Mouse (Mus musculus) layer of hippocampus, postnatal 10 days (tissue): ENCODE results near the gene Nek8. TPM values are rescaled to one million over a fixed set of nuclear protein-coding genes. Genes with fewer than 3 reads are reported as not detected.

ENCODE experiments used
- DNase-seq, 2 experiments: peaks; one replicate each; pipeline ENCODE4 v3.0.0; 2021; ENCODE audit warnings: low spot score in 2 of 2
- total RNA-seq, 2 experiments: library from RNA; stranded (reverse); gene quantifications; 2 replicates each; pipeline ENCODE4 v1.2.3; 2021

Gene Nek8
- total RNA-seq, 2 experiments from 2014 or later, result 6.2 to 6.4 TPM

DNA sequence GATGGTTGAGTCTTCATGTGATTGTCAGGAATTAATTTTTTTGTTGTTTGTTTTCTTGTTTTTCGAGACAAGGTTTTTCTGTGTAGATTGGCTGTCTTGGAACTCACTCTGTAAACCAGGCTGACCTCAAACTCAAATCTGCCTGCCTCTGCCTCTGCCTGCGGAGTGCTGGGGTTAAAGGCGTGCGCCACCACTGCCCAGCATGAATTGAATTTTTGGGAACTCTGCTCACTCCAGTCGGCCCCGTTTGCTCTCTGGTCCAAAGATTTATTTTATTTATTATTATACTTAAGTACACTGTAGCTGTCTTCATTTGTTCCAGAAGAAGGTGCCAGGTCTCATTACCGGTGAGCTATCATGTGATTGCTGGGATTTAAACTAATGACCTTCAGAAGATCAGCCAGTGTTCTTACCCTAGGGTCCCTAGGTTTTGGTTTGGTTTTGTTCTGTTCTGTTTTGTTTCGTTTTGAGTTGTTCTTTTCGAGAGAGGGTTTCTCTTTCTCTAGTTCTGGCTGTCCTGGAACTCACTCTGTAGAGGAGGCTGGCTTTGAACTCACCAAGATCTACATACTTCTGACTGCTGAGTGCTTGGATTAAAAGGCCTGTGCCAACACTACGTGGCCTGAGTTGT is 7.5 kb upstream of the Nek8 start:
- DNase-seq, result no peak

DNA sequence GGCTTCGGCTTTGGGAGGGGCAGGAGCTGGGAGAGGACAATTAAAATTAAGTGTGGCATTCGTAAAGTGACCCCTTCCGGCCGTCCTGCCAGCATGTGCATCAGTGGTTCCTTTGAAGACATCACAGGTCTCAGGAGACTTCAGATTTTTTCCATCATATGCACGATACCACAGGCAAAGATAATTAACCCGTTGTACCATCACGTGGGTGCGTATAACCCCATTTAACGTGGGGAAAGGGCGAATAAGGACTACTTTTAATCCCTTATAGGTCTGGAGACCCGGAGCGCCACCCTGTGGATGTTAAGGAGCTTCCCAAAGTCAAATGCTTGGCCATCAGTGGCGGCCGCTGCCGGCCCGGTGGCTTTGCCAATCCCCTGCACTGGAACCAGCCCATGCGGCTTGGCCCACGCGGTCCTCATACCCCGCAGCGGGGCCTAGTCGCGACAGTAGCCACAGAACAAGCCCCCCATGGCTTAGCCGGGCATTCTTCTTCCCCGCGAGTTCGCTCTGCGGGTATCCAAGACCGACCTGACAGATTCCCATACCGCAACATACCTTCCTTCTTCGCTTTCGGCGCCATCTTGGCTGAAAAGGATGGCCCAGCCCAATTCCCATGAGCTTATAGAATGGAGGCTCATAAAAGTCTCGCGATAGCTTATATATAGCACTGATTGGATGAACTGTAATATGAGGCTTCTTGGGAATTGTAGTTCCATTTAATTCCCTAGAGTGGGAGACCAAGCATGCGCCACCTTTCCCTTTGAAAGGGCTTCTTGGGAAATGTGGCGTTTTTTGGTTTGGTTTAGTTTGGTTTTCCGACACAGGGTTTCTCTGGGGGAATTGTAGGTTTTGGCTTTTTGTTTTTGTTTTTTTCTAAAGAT is 6.7 kb upstream of the Nek8 start, which contains the start of gene Rpl23a:
Gene Rpl23a (minus strand): TSS at position 624 of the 884 bp plus-strand sequence.
- DNase-seq, result peak; percentile 76 to 83

DNA sequence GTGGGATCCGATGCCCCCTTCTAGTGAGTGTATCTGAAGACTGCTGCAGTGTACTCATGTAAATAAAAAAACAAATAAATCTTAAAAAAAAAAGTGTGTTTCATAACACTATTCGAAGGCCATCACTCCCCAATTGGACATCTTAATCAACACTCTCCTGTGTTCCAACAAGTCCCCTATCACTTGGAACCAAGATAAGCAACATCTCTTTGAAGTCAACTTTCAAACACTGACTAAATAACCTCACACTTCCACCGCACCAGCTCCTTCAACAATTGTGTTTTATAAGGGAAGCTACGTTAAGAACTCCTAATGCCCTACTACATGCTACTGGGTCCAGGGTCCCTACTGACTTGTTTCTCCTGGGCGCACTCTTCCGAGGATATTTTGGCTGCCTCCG is 6.0 kb upstream of the Nek8 start:
- no peak for DNase-seq

DNA sequence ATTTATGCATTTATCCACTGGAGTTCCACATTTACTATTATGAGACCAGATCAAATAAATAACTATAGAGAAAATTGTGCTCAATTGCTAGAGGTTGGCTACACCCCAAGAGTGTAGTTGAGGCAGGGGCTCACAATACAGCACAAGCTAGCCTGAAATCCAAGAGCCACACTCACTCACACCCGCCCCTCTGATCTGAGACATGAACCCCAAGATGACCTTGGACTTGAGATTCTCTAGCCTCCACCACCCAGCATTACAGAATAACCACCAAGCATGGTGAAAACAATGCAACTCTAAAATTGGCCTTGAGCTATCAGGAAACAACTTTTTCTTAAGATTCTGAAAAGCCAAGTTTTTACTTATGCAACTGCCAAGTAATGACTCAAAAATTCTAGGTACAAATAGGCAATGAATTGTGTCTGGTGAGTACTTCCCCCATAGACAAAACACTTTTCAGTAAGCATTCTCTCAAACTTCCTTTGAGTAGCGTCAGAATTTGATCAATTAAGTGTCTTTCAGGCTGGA is 5.4 kb upstream of the Nek8 start:
- DNase-seq, result no peak

DNA sequence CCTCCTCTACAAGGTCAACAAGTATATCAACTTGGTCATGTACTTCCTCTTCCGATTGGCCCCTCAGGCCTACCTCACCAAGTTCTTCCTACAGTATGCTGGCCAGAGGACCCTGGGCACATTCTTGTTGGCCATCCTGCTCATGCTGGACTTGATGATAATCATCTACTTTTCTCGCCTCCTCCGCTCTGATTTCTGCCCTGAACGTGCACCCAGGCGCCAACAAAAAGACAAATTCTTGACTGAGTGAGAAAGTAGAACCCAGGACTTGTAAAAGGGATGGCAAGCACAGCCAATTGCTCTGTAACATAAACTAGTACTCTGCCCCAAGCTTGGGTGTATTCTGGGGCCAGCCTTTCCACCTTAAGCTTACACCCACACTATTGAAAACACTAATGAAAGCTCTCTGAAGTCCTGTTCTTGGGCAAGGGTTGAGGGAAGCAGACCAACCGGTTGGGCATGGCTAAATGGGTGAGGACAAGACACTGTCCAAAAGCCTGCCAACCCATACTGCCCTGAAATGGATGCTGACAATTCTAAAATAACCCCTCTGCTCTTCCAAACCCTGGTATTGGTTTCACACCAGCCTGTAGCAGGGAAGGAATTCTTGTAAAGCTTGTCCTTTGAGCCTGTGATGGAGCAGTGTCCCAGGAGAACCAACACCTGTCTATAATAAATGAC is 3.7 kb upstream of the Nek8 start:
- no peak for DNase-seq

DNA sequence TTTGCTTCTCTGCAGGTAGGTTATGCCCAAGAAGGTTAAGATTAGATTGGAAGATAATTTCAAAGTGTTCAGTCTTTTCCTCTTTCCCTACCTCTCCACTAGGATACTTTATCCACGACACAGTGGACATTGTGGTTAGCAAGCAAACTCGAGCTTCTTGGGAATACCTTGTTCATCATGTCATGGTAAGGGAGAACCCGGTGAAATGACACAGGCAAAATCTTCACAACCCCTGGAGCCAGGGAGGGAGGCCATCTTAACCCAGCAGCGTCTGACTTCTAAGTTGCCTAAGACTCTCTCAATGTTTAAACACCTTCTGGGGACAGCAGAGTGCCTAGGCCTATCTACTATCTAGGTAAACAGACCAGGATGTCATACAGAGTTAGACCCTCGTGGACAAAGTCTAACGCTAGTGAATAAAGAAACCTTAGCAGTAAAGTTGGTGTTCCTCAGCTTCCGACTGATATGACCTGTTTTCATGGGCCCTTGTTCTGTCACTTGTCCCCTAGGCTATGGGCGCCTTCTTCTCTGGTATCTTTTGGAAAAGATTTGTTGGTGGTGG is 3.0 kb upstream of the Nek8 start:
- no peak for DNase-seq

DNA sequence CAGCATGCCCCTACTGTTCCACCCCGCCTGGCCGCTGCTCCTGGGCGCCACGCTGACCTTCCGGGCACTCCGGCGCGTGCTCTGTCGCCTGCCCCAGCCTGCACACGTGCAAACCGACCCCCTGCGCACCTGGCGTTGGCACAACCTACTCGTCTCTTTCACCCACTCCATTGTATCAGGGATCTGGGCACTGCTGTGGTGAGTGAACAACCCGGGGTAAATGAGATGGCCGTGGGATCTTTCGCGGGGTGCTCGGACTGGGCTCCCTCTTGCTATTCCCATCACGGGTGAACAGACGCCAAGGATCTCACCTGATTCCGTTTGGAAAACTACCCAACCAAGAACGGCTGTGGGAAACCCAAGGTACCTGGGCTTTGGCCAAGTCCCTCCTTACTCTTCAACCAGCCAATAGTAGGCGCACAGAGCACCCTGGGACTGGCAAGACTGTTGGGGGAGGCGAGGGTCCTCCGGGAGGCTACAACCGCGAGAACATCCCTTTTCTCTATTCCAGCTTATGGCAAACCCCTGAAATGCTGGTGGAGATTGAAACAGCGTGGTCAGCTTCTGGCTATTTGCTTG is 2.5 kb upstream of the Nek8 start:
- peak; percentile 78 to 83 for DNase-seq

DNA sequence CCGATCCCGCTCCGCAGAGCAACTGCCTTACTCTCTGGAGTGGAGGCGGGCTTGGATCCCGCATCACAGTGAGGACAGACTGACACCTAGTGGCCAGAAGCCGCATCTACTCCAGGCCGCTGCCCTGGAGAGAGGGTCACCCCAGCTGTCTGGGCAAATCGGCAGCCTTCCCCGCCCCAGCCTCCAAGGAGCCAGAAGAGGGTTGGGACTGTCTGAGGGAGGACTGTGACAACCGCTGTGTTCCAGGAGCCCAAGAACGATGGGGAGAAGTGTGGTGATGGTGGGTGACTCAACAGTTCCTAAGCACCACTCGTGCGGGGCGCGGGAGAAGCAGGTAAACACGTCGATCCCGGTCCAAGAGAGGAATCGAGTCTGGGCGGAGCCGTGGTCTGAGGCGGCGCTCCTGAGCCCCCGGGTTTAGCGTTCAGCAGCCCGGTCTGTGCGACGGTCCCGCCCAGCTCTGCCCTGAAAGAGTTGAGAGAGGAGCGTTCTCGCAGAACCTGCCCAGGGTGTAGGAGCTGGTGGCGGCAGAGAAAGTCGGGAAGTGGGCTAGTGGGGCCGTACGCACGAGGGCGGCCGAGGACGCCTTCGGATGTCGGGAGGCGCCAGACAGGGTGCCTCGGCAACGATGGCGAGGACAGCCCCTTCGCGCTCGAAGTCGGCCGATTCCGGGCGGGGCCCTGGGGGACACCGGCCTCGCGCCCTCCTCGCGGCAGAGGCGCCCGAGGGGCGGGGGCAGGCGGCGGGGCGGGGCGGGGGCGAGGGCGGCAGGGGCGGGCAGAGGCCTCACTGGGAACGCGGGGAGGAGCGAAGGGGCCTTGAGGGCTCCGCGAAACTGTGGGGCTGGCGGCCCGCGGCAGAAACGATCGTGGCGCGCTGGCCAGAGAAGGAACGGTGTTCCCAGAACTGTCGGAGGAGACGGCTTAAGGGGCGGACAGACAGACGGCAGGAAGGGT is 1.7 kb upstream of the Nek8 start:
- DNase-seq, result peak; percentile 98 to 99

DNA sequence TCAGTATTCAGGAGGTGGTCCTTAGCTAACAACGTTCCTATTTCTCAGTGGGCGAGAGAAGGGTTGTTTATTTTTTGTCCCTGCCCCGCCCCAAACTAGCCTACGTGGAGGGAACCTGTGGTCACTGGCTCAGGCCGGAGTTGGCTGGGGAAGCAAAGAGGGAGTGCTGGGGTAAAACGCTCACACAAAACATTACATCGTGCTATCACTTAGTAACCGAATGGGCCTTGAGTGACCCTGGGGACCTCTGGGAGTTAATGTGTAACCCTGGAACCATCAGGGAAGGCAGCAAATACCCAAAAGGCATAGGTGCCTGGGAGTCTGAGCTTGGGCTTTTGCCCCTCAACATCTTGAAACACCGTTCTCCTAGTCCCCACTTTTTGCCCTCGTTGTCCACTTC is 962 bp upstream of the Nek8 start:
- DNase-seq, result no peak

DNA sequence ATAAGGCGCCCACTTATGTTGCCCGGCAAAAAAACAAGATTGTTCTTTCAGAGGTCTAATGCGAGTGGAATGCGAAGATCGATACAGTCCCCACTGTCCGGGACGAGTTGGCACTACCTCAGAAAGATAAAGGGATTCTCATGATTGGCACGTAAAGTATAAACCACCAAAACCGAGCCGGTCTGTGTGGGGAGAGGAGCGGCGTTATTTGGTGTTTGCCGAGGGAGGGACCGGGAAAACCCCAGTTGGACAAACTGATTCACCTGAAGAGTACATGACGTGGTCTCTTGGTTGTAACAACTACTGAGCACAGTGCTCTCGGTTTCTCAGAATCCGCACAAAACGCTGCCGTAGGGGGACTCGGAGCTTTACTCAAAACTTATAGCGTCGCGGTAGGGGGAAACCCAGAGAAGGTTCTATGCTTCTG is 443 bp upstream of the Nek8 start:
- no peak for DNase-seq

DNA sequence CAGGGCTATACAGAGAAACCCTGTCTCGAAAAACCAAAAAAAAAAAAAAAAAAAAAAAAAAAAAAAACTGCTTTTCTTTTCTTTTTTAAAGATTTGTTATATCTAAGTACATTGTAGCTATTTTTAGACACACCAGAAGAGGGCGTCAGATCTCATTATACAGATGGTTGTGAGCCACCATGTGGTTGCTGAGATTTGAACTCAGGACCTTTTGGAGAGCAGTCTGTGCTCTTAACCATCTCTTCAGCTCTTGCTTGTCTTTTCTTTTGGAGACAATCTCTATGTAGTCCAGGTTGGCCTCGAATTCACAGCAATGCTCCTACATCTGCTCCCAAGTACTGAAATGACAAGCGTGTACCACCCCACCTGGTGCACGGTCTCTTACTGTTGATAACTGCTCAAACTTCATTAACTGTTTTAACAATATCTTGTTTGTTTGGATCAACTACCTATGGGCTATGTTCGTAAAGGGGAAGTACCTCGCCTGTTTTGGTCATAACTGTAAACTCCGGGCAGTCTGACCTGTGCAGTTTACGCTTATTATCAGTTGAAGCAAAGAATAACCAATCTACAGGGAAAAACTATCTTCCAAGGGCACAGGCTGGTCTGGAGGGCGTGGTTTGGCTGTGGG is 589 bp downstream of the Nek8 start:
- DNase-seq, result no peak

DNA sequence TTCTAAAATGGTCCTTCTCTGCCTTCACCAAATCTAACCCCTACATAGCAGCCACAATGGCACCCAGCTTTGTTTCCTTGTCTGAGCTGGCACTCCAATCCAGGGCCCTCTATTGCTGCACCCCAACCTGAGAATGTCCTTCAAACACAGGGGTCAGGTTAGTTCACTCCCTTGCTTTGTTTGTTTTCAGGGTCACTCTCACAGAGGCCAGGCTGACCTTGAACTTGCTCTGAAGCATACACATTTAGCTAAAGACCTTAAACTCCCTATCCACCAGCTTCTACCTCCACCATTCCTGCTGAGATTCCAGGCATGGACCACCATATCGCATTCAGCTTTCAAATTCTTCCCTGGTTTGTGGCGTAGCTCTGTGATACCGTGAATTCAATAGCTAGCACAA is 2.0 kb downstream of the Nek8 start:
- no peak for DNase-seq

DNA sequence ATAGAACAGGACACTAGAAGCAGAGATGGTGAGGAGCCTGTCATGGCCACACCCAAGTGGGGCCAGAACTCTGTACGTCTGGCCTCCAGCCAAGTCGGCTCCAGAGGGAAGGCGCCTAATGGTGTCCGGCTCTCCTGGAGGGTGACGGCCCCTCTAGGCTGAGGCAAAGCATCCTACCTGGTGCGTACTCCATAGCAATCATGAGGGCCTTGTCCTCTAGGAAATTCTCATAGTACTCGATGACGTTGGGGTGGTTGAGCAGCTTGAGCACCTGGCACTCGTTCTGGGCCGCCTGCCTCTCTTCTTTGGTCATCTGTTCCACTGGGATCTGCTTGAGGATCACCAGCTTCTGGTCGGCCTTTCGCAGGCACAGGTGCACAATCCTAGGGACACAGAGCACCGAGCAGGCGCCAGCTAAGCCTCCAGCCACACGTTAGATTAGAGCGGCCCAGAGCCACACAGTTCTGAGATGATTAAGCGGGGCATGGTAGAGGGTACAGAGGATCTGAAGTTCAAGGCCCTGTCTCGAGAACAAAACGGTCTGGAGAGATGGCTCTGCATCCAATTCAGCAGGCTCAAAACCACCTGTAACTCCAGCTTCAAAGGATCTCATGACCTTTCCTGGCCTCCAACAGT is 3.6 kb downstream of the Nek8 start:
- no peak for DNase-seq

DNA sequence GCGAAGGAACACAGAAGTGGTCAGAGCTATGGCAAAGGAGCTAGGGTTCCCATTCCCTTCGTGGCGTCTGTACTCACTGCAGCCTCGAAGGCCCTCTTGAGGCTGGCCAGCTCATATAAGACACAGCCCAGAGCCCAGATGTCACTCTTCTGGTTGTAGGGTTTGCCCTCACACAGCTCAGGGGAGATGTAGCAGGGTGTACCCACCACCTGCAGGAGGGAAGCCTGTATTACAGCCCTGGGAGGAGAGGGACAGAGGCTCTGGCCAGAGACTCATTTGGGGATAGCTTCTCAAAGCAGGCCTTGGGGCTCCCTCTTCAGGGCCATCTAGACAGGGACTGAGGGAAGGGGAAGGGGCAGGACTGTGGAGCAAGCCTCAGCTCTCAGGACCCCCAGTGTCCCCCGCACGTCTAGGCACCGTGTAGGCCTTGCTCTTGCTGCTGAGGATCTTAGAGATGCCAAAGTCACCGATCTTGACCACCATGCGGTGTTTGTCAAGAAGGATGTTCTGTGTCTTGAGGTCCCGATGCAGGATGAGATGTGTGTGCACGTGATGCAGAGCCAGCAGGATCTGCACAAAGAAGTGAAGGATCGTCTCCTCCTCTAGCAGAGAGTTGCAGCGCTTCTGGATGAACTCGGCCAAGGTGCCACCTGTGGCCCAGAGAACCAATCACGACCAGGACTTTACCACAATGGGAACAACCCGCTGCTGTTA is 4.3 kb downstream of the Nek8 start:
- peak in 1 of 2 experiments; percentile 47 for DNase-seq

DNA sequence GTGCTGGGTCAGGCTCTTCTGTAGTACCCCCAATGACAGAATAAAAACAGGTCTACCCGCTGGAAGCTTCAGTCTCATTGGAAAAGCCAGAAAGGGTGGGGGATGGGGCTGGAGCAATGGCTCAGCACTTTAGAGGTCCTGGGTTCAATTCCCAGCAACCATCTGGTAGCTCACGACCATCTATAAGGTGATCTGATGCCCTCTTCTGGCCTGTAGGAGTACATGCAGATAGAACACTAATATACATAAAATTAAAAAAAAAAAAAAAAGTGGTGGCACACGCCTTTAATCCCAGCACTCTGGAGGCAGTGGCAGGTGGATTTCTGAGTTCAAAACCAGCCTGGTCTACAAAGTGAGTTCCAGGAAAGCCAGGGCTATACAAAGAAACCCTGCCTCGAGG is 5.1 kb downstream of the Nek8 start:
- no peak for DNase-seq

DNA sequence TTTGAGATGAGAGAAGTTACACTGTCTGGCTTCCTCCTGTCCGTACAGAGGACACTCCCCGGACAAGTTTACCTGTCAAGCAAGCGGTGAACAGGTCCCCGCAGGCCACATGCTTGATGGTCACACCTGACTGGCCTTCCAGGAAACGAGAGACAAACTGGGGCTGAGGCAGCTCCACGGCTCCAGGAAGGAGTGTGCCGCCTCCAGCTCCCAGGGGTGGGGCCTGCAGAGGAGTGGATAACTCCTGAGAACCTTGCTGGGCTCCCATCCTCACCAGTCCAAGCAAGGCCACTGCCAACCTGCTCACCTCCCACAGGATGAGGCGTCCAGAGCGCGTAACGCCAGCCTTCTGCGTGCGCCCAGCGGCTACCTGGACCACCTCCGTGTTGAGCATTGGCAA is 6.2 kb downstream of the Nek8 start:
- no peak for DNase-seq

DNA sequence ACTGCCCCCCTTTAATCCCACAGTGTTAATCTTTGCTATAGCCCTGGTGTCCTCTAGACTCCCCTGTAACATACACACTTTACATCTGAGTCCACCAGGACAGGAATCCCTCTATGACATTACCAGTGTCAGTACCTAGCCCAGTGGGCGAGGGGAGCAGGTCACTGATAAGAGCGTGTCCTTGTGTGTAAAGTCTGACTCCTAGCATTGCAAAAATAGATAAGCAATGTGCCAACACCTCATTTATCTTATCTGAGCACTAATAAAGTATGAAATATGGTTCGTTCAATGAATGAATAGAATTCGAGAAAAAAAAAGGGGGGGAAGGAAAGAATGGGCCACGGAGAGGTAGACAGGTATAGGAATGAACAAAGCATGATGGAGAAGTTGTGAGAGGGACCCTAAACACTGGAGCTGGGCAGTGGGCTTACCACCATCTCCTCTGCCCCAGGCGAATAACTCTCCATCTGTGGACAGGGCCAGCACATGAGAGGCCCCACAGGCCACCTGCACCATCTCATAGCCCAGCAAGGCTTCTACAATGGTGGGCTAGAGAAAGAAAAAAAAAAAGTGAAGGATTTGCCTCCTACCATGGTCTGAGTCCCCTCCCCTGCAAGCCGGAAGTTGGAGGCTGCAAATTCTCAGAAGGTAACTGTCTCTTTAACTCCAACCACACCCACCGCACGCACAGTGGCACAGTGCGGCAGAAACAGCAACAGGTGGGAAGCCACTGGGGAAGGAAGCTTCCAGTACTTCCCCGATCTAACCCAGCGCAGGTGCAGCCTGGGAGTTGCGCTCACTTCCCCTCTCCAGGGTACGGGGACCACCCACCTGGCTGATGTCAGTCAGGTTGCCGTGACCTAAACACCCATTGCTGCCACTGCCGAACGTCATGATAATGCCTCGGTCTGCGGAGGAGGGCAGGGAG is 7.7 kb downstream of the Nek8 start:
- no peak for DNase-seq
